Mouse (Mus musculus) frontal cortex, postnatal 25 days (tissue): ENCODE results near the gene Cdk2ap2.
"Not testable (repeated sequence)": the region's sequence is repeated elsewhere in the genome, so short reads cannot be mapped to it uniquely, and the experiment has no call there.

Source experiments
- DNase-seq, 2 experiments: peaks; one replicate each; pipeline ENCODE4 v3.0.0; 2022; ENCODE audit warnings: low spot score in 2 of 2

Gene Cdk2ap2

DNA sequence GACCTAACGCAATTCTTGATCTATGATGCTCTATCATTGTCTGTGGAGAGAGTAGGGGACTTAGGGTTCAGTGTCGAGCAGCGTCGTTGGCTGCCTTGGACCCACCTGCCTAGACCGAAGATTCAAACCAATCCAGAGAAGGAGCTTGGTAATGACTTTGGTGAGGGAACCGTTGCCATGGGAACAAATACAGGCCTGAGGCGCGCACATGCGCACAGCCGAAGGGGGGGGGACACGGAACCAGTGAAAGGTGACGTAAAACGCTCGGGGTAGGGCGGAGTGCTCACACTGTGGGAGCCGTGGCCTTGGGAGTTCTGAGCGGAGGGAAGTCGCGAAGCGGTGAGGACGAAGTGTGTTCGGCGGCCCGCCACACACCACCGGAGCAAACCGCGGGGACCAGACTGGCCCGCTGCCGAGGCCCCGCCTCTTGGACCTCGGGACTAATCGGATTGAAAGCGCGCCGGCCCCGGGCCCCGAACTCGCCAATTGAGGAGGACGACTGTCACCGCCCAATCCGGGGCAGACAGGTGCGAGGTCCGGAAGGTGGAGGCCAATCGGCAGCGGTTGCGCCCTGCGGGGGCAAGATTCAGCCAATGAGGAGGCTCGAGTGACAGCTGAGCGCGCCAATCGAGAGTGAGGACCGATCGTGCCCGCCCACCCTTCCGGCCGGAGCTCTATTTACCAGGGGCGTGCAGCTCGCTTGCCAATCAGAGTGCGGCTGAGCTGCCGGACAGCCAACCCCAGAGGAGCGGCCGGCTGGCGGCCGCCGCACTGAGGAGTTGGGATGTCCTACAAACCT lies at the start of gene Cdk2ap2:
Gene Cdk2ap2 (plus strand): TSS at position 541 of the 799 bp plus-strand sequence.
- peak; percentile 100 for DNase-seq

DNA sequence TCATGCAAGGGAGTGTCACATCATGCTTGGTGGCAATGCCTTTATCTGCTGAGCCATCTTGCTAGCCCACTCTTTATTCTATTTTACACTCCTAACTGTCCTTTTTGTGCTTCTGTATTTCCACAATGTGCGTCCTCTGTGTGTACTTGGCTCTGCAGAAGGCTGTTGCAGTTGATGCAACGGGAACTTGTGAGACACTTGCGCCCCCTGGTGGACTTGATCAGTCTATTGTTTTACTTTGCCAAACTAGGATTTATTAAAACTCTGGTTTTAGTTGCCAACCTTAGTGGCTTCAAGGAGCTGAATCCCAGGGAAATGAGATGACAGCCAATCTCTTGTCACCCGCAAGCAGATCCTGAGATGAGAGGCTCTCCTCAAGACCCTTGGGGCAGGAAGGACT lies 49.1 kb upstream of the Cdk2ap2 start:
- DNase-seq: peak; percentile 49 to 65

DNA sequence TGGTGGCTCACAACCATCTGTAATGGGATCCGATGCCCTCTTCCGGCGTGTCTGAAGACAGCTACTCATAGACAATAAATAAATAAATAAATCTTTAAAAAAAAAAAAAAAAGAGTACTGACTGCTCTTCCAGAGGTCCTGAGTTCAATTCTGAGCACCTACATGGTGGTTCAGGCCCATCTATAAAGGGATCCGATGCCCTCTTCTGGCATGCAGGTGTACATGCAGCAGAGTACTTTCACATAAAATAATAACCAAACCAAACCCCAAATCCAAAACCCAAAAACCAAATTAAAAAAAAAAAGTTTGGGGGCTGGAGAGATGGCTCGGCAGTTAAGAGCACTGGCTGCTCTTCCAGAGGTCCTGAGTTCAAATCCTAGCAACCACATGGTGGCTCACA lies 47.9 kb upstream of the Cdk2ap2 start:
- not testable (repeated sequence) for DNase-seq

DNA sequence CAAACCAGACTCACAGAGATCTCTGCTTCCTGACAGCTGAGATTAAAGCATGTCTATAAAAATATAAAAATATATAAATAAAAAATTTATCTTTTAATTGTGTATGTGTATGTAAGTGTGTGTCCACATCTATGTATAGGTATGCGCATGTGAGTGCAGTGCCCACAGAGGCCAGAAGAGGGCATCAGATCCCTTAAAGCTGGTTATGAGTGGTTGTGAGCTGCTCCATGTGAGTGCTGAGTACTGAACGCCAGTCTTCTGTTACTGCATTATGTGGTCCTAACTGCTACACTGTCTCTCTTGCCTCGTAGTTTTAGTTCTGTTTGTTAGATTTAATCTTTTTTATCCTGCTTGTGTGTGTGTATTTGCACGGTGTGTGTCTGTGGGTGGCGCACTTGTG lies 46.0 kb upstream of the Cdk2ap2 start:
- DNase-seq: no peak

DNA sequence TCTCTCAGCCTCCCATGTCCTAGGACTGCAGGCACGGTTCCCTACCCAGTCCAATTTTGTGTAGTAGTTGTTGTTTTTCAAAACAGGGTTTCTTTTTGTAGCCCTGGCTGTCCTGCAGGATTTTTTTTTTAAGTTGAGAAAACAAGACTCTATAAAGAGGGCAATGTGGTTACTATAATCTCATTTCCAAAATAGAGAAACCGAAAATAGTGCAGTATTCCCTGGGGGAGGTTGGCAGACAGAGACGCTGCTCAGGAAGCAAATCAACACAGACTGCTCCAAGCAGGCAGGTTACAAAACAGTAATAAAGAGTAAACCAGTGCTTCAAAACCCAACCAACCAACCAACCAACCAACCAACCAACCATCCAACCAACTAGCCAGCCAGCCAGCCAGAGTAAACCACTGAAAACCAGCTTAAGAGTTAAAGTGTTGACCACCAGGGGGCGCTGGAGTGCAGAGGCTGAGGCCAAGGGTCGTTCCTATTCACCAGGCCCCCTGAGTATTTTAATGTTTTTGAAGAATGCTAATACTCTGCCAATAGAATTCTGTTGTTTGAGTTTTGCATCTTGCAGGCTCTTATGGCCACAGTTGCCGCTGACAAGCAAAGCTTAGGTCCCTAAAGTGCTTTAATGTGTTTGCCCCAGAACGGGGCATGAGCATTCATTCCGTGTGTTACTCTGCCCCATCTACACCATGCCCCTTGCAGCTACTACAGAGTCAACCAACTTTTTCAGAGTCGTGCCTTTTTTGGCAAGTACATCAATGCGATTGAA lies 45.1 kb upstream of the Cdk2ap2 start:
- DNase-seq: peak in 1 of 2 experiments; percentile 50

DNA sequence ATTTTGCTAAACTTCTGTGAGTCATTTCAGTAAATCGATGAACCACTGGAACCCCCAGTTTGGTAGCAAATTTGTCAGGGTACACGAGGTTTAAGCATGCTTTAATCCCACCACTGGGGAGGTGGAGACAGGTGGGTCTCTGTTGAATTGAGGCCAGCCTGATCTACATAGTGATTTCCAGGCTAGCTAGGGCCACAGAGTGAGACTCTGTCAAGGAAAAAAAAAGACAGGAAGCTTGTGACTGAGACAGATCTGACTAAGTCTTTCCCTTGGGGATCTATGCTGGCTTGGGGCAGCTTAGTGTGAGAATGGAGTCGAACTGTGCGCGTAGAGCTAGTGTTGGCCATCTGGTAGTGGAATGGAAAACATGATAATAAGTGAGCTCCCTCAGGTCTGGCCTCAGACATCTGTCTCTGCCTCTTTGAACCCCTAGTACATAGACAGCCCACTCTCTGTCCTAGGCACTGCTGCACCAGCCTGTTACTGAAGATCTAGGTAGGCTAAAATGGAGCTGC lies 44.4 kb upstream of the Cdk2ap2 start:
- no peak for DNase-seq

DNA sequence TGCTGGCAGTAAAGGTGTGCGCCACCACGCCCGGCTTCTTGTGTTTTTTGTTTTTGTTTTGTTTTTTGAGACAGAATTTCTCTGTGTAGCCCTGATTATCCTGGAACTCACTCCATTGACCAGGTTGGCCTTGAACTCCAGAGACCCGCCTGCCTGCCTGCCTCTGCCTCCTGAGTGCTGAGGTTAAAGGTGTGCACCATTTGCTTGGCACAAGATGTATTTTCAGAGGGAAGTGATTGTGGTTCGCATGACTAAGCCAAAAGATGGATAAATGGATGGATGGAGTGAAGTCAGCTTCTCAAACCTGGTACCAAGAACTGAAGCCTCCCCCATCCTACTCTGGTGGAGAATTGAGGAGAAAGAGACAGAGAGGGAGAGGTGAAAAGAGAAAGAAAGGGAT lies 42.4 kb upstream of the Cdk2ap2 start:
- DNase-seq: no peak

DNA sequence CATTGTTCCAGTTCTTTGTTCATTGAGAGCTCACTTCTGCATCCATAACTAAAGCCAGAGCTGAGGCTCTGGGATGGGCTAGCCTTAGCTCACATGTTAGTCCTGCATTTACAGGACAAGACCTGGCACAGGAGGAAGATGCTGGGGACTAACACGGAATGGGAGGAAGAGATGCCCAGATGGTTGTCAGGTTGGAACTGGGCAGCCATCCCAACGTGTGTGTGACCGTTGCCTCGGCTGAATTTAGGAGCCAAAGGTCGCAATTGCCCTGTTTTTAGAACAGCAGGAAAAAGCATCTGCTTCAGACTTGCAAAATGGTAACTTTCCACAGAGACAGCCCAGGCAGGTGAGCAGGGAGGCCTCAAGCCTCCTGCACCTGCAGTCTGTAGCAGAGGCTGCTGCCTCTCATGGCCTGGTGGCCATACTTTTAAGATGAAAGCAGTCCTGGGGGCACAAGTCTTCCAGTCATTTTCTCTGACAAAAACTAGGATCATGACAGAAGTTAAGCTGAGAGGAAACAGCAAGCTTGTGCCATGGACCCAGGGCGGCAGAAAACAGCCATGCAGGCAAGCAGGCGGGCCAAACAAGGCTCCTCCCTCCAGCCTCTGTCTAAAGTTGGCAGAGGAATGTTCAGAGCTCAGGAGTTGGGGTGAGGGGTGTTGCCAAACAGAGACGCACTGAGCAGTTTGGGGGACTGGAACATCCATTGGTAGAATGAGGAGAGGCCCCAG lies 41.6 kb upstream of the Cdk2ap2 start:
- DNase-seq: no peak

DNA sequence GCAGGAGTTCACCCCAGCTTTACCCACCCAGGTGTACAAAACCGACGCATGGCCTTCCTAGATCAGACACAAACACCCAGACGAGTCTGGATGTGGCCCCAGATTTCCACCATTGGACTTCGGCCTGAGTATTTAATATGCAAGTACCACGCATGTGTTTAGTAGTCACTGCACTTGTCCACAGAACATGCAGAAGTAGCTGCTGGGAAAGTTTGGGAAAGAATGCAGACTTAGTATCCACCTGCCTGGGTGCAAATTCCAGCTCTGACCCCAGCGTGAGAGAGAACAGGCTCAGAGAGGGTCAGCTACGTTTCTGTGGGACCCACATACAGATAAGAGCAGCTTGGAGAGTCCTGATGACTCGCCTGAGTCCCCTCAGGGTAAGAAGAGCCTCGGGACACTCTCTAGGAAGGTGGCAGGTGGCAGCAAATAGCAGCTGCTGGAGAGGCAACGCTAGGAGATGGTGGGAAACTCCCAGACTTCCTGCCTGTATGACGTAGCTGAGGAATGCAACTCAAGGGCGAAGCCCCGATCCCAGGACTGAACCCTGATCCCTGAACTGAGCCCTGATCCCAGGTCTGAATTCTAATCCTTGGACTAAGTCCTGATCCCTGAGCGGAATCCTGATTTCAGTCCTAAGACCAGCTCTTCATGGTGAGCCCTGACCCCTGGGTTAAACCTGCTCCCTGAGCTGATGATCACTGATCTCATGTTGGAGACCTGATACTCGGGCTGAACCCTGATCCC lies 40.9 kb upstream of the Cdk2ap2 start:
- no peak for DNase-seq

DNA sequence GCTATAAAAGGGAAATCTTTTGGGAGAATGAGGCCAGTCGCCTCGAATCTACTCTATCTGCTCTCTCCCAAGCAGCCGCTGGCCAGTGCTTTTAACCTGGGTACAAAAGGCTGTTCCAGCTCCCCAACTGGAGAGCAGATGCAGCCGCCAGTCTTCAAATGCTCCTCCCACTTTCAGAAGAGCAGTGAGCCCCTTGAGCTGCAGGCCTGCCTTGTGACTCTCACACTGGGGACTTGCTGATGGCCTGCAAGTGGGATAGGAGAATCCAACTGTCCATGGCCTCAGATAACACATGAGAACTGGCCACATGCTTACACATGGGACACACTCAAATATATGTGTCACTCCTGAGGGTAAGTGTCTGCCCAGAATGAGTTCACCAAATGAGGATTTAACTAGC lies 40.3 kb upstream of the Cdk2ap2 start:
- DNase-seq: no peak

DNA sequence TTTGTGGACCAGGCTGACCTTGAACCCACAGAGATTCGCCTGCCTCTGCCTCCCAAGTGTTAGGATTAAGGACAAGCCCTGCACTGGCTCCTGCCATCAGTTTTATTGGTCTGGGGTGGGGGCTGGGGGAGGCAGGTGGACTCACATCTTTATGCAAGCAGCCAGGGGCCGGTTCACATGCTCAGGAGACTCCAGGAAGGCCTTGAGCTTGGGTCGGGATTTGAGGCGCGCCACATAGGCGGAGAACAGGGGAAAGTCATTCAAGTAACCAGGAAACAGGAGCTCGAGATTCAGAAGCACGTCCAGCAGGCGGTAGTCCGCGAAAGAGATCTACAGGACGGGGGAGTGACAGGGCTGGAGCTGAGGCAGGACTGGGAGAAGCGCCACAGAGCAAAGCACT lies 39.6 kb upstream of the Cdk2ap2 start:
- DNase-seq: no peak

DNA sequence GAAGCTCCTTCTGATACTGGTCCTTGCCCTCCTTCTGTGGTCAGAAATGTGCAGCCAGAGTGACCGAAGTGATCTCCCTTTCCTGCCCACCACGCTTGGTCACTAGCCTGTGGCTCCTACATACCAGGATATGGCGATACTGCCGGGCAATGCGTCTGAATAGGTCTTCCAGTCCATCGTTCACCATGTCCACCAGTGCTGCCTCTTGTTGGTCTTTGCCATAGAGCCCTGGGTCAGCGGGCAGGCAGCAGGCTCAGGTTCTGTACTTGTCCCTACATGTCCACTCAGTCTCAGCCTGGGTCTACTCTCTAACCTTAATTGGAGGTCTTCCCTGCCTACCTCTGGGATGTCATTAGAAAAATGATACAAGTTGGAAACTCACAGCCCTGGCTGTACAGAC lies 39.0 kb upstream of the Cdk2ap2 start:
- no peak for DNase-seq

DNA sequence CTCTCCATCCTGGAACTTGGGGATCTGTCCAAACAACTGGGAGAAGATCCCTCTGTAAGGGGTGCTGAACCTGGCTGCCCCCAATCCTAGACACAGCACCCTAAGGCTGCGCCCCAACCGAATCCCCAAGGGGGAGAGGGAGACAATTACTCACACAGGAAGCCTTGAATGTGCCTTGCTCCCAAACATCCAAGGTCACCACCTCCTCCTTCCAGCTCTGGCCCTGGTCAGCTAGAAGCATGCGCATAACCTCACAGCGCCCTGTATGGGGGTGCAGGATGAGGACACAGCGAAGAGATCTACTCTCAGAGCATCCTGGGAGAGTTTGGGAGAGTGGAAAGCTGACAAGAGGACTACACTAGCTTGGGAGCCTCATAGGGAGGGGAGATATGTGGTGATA lies 38.4 kb upstream of the Cdk2ap2 start:
- no peak for DNase-seq

DNA sequence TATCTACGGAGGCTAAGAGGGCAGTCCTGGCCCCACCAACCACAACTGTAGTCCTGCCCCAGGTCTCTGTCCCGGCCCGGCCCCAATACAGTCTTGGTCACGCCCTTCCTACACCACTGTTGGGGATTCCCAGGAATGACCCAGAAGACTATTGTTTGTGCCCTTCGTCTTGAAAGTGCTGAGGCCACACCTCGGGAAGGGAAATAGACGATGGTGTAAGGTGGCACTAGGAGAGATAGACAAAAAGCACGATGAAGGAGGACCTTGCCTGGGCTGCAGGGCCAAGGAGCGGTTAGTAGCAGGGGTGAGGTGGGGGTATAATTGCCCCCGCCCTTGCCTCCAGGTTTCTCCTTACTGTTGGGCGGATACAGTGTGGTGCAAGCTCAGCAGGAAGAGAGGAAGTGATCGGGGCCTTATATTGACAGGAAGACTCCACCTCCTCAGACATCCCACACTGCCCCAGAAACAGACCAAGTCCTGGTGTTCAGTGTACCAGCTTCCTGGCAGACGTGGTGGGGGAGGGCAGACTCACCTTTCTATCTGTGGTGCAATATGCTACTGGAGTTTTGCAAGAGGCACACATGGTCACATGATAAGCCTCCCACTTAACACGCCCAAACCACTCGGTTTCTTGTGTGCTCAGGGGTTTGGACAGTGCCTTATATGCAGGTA lies 37.8 kb upstream of the Cdk2ap2 start, which contains the start of gene Gstp3:
Gene Gstp3 (minus strand): TSS at position 501 of the 672 bp plus-strand sequence.
- DNase-seq: no peak

DNA sequence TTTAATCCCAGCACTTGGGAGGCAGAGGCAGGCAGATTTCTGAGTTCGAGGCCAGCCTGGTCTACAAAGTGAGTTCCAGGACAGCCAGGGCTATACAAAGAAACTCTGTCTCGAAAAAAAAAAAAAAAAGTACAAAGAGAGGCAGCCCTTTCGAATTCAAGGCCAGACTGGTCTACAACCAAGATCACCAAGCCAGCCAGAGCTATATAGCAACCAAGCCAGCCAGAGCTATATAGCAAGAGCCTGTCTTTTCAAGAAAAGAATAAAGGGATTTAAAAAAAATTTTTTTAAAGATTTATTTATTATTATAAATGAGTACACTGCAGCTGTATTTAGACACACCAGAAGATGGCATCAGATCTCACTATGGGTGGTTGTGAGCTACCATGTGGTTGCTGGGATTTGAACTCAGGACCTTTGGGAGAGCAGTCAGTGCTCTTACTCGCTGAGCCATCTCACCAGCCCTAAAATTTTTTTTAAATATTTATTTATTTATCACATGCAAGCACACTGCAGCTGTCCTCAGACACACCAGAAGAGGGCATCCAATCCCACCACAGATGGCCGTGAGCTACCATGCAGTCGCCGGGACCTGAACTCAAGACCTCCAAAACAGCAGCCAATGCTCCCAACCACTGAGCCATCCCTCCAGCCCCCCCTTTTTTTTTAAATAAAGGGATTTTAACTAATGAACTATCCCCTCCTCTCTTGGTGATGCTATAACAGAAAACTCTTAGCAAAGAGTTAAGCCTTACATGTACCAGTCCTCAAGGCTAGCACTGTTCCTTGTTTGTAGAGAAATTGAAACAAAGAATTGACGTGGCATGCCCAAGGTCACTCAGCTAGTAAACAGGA lies 36.7 kb upstream of the Cdk2ap2 start:
- DNase-seq: not testable (repeated sequence)

DNA sequence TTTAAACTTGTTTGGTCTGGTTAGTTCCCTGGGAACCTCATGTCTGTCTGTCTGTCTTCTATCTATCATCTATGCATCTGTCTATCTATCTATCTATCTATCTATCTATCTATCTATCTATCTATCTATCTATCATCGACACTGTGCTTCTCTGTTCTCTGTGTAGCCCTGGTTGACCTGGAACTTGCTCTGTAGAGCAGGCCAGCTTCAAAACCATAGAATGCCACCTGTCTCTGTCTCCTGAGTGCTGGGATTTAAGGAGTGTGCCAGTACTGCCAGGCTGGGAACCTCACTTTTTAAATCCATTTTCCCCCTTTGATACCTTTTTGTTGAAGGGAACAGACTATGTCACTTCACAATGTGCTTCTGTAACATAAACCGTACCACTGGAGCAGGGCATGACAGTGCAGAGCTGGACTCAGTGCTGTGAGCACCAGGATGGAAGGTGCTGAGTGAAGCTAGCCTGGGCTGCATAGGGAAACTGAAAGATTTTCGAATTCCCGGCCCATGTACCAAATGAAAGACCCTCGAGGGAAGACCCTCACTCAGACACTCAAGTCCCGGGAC lies 36.0 kb upstream of the Cdk2ap2 start:
- no peak for DNase-seq

DNA sequence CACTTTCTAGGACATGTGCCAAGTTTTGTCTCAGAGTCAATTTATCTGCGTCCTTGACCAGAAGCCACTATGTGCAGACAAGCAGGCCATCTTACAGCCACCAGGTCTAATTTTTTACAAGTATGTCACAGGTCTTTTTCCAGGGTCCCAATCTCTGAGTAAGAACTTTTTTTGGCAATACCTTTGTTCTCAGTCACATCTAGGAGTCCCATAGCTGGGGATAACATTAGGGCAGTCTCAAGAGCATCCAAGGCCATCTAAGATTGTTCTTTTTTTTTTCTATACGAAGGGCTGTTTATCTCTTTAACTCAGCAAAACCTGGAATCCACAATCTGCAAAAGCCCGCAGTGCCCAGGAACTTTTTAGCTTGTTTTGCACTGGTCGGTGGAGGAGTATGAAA lies 33.6 kb upstream of the Cdk2ap2 start:
- not testable (repeated sequence) for DNase-seq

DNA sequence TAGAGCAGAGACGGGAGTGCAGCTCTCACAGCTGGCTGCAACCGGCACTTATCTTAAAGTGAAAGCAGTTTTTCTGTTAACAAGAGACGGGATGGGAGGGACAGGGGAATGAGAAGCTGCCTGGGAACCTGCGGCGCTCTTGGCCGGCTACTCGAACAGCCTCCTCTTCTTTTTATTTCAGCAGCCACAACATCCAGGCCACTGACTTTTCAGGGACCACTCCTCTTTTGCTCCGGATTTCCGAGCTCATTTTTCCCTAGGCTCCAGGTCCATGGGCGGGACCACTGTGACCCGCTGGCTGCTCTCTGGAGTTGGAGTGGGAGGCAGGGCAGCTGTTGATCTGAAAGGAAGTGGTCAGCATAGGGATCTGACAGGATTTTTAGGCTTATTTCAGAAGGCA lies 32.5 kb upstream of the Cdk2ap2 start:
- DNase-seq: not testable (repeated sequence)

DNA sequence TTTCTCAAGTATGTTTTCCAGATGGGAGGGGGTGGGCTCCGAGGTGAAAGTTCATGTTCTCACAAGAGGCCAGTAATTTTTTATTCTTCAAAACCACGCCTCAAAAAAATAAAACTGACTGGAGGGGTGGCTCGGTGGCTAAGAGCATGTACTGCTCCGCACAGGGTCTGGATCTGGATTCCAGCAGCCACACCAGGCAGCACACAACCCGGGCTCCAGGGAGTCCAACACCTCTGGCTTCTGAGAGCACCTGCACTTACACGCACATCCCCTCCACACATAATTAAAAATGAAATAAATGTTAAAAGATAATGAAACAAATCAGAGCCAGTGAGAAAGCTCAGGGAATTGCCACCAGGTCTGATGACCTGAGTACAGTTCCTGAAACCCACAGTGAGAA lies 30.7 kb upstream of the Cdk2ap2 start:
- no peak for DNase-seq

DNA sequence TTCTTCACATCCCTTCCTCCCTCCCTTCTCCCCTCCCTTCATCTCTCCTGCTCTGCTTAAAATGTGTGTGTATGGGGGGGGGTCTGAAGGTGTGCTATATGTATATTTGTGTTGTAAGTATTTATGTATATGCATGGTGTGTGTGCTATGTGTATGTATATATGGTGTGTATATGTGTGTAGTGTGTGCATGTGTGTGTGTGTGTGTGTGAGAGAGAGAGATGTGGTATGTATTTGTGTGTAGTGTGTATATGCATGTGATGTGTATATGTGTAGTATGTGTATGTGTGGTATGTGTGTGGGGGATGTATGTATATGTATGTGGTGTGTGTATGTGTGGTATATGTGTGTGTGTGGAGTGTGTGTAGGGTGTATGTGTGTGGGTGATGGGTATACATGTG lies 30.1 kb upstream of the Cdk2ap2 start:
- no peak for DNase-seq
